Mouse (Mus musculus) megakaryocyte, embryonic 14.5 days (primary cell): Measurements from ENCODE around the gene Lcmt1.

ENCODE experiments used
- FLI1 ChIP-seq: IDR thresholded peaks from 2 replicates; pipeline ENCODE4 v1.6.1; 2012; ENCODE audit warnings: low read length, inconsistent platforms, mixed read lengths
- GATA1 ChIP-seq: IDR thresholded peaks from 3 replicates; pipeline ENCODE4 v1.6.1; 2012; ENCODE audit warnings: mixed read lengths, low read length, inconsistent platforms, borderline replicate concordance

- TF ChIP-seq GATA1 = no peak
- TF ChIP-seq FLI1 = no peak
These were observed 39.1 kb upstream of the Lcmt1 start for GRCm38 (mm10) chr7:123330506-123330905.
